Mouse (Mus musculus) hindbrain, embryonic 15.5 days (tissue): Measurements from ENCODE around the gene Scamp2. TPM values are rescaled to one million over a fixed set of nuclear protein-coding genes. Genes with fewer than 3 reads are reported as not detected.
A peak's percentile ranks its signal among the peaks of the same experiment; 100 is the strongest.

Source experiments
- ATAC-seq: fragments of 200-750 bp; cut with Nextera tagmentation; 2 replicates; pipeline ENCODE4 v1.8.0; 2017; ENCODE audit warnings: low read depth, moderate number of reproducible peaks, moderate TSS enrichment; ENCODE audit not compliant: low FRiP score
- H3K27ac ChIP-seq: fragments of 300-500 bp; sonication (generic); replicated peaks from 2 replicates; pipeline ENCODE4 v1.5.1; 2015; ENCODE audit warnings: mild to moderate bottlenecking, inconsistent platforms
- H3K27me3 ChIP-seq: fragments of 300-500 bp; sonication (generic); 2 replicates; pipeline ENCODE4 v1.6.1; 2015; ENCODE audit warnings: control low read depth, inconsistent platforms
- H3K36me3 ChIP-seq: fragments of 300-500 bp; sonication (generic); 2 replicates; pipeline ENCODE4 v1.6.1; 2015; ENCODE audit warnings: control low read depth, inconsistent platforms
- H3K4me1 ChIP-seq: fragments of 300-500 bp; sonication (generic); replicated peaks from 2 replicates; pipeline ENCODE4 v1.6.1; 2015; ENCODE audit warnings: control low read depth, inconsistent platforms
- H3K4me2 ChIP-seq: fragments of 300-500 bp; sonication (generic); 2 replicates; pipeline ENCODE4 v1.6.1; 2015; ENCODE audit warnings: moderate library complexity, mild to moderate bottlenecking, inconsistent platforms
- H3K4me3 ChIP-seq: fragments of 300-500 bp; sonication (generic); 2 replicates; pipeline ENCODE4 v1.5.1; 2015; ENCODE audit warnings: mild to moderate bottlenecking, inconsistent platforms
- H3K9ac ChIP-seq: fragments of 300-500 bp; sonication (generic); 2 replicates; pipeline ENCODE4 v1.6.1; 2015; ENCODE audit warnings: inconsistent platforms
- H3K9me3 ChIP-seq: fragments of 300-500 bp; sonication (generic); 2 replicates; pipeline ENCODE4 v1.6.1; 2016; ENCODE audit warnings: control low read depth, inconsistent platforms
- WGBS: fragments of 180-500 bp; shearing (Covaris S2); methylation state at CpG from one replicate; pipeline ENCODE4 v1.1.7; 2015; 5-methylcytosine and 5-hydroxymethylcytosine counted together
- polyA plus RNA-seq: library from polyadenylated mRNA; unstranded; fragments of >200 nt; fragmentation: Nextera tagmentation; extraction: Ambion mirVana; gene quantifications from 2 replicates; pipeline ENCODE4 v1.2.1, GENCODE M21; 2015

Scamp2 gene
- 48.6 and 48.9 TPM in 2 replicates for polyA plus RNA-seq

DNA sequence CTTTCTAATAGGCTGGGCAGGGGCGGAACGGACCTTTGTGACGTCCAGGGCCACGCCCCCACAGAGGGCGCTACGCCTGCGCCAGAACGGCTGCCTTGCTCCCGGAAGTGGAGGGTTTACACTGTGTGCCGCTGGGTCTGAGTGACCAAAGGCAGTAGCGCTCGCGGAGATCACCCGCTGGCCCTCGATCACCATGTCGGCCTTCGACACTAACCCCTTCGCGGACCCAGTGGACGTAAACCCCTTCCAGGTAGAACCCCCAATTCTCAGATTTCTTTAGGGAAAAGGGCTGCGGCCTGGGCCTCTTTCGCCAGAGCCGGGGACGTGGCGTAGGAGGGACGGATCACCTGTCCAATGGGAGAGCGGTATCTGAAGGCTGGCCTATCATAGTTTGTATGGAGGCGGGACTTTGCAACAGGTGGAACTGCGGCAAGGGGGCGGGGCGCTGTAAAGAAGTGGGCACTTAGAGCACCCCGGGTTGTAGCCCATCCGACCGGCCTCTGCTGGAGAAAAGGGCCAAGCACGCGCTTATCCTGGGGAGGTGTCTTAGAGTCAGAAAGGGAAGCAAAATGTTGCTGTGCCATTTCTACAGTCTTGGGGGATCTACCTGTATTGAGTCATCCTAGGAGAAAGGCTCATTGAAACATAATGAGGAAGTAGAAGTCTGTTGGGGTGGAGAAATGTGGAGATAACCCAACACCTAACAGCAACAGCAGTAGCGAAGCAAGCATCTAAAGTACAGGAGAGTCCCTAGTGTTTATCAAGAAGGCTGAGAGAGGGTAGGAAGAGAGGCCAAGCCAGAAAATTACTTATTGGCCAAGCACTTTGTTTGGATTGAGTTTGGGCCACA is at the start of gene Scamp2:
Scamp2 (plus strand) TSS at position 83 of the 850 bp plus-strand sequence.
- H3K4me2 ChIP-seq: peak within 1 kb of the TSS; percentile 84
- no peaks in the 10 kb centered on the region for H3K36me3 ChIP-seq
- peak; percentile 100 for ATAC-seq
- peaks cover 39% of the 10 kb centered on the region for H3K4me1 ChIP-seq
- H3K9me3 ChIP-seq: no peaks in the 10 kb centered on the region
- H3K27me3 ChIP-seq: no peaks in the 10 kb centered on the region
- H3K27ac ChIP-seq: peak within 1 kb of the TSS; percentile 88
- WGBS: 1% methylated on average over 37 of the region's 37 CpGs
- H3K4me3 ChIP-seq: peak within 1 kb of the TSS; percentile 75
- peak within 1 kb of the TSS; percentile 64 for H3K9ac ChIP-seq

- no peak for ATAC-seq
- Histone ChIP-seq H3K36me3 (no peaks in the 10 kb centered on the region), H3K9me3 (no peaks in the 10 kb centered on the region), H3K4me3 (no peak overlapping the region), H3K4me1 (peaks cover 7% of the 10 kb centered on the region), H3K27ac (peak overlapping the region; percentile 40), H3K9ac (no peak overlapping the region), H3K4me2 (no peak overlapping the region), H3K27me3 (no peaks in the 10 kb centered on the region)
- WGBS: 7% methylated on average over 3 of the region's 3 CpGs
Measured at GRCm38 (mm10) chr9:57517113-57517512, 43.6 kb upstream of the Scamp2 start.

- peaks cover 40% of the 10 kb centered on the region for H3K4me1 ChIP-seq
- peak; percentile 67 for ATAC-seq
- H3K27me3 ChIP-seq: no peaks in the 10 kb centered on the region
- H3K9me3 ChIP-seq: no peaks in the 10 kb centered on the region
- no peaks in the 10 kb centered on the region for H3K36me3 ChIP-seq
- peak overlapping the region; percentile 92 for H3K27ac ChIP-seq
- H3K9ac ChIP-seq: peak overlapping the region; percentile 92
- peak overlapping the region; percentile 77 for H3K4me3 ChIP-seq
- WGBS: 23% methylated on average over 16 of the region's 16 CpGs
- H3K4me2 ChIP-seq: peak overlapping the region; percentile 65
Measured at GRCm38 (mm10) chr9:57520375-57521055, 40.2 kb upstream of the Scamp2 start.

GRCm38 (mm10) chr9:57521056-57521911 is 39.5 kb upstream of the Scamp2 start, which contains the start of gene Cox5a:
TSS of gene Cox5a (plus strand) at chr9:57521274.
- Histone ChIP-seq H3K9ac (peak within 1 kb of the TSS; percentile 92), H3K4me2 (peak within 1 kb of the TSS; percentile 65), H3K27ac (peak within 1 kb of the TSS; percentile 92), H3K4me1 (peaks cover 42% of the 10 kb centered on the region), H3K27me3 (no peaks in the 10 kb centered on the region), H3K4me3 (peak within 1 kb of the TSS; percentile 77), H3K9me3 (no peaks in the 10 kb centered on the region), H3K36me3 (no peaks in the 10 kb centered on the region)
- WGBS: under 1% methylated on average over 95 of the region's 95 CpGs
- ATAC-seq: peak; percentile 96

DNA sequence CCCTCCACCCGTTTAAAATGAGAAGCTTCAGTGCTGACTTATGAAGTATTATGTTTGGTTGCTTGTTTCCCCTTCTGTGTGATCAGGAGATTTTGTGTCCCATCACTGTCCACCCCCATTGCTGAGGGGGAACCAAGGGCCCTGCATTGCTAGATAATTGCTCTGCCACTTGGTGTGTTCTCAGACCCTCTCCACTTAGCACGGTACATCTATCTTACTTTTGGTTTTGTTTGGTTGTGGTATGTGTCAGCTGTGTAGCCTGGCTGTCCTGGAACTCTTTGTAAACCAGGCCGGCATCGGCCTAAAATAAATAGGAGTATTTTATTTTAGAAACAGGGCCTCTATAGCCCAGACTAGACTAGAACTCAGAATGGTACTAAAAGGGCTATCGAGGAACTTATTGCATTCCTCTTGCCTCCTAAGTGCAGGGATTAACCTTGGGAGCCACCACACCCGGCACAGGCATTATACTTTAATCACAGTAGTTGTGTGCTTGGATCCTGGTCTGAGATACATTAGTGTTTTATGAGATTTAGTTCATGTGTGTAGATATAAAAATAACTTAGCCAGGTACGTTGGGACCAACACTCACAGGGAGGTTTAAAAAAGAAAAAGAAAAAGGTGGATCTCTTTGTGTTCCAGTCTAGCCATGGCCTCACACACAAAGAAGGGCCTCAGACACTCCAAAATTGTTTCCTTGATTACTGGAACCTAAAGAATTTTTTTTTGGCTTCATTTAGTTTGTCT is 38.5 kb upstream of the Scamp2 start:
- H3K36me3 ChIP-seq: no peaks in the 10 kb centered on the region
- WGBS: 37% methylated on average over 7 of the region's 7 CpGs
- H3K27ac ChIP-seq: peak overlapping the region; percentile 92; the same call in 1 of the 2 replicates

DNA sequence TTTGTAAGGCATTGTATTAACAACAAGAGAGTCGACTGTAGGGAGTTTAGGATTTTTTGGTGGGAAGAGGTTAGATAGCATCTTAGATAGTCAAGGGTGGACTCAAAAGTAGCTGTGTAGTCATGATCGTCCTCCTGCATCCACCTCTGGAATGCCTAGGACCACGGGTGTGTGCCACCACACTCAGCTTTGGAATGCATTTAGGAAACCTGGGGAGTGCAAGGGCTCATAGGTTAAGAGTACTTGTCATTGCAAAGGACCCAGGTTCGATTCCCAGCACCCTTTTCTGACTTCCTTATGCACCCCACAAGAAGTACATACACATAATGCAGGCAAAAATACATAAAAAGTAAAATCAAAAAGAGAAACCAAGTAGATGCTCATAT is 37.9 kb upstream of the Scamp2 start:
- 83% methylated on average over 4 of the region's 4 CpGs for WGBS
- Histone ChIP-seq H3K4me1 (peaks cover 38% of the 10 kb centered on the region), H3K9me3 (no peaks in the 10 kb centered on the region), H3K27me3 (no peaks in the 10 kb centered on the region), H3K27ac (no peak overlapping the region), H3K36me3 (no peaks in the 10 kb centered on the region), H3K9ac (peak overlapping the region; percentile 92; the same call in 1 of the 2 replicates), H3K4me3 (peak overlapping the region; percentile 77), H3K4me2 (peak overlapping the region; percentile 65)
- no peak for ATAC-seq

More for the DNA sequence above, 38.5 kb upstream of the Scamp2 start:
- ATAC-seq: no peak
- H3K9ac ChIP-seq: peak overlapping the region; percentile 92
- peak overlapping the region; percentile 65 for H3K4me2 ChIP-seq
- H3K9me3 ChIP-seq: no peaks in the 10 kb centered on the region
- no peaks in the 10 kb centered on the region for H3K27me3 ChIP-seq
- peaks cover 38% of the 10 kb centered on the region for H3K4me1 ChIP-seq
- peak overlapping the region; percentile 77 for H3K4me3 ChIP-seq

DNA sequence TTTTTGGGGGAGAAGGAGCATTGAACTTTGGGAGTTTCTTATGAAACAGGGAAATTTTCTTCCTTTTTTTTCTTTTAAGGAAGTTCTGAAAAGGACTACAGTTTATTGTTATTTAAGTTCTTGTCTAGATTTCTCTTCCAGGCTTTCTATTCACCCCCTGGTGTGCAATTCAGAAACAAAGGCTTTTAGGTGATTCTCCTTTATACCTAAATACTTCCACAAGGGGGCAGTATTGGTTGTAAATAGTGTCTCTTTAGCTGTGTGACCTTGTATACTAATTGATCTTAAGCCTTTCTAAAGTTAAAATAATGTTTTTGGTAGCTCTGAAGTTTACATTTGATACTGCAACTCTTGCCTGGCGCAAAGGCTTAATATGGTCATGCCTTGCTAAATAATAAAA is 37.0 kb upstream of the Scamp2 start:
- H3K9ac ChIP-seq: no peak overlapping the region
- peaks cover 38% of the 10 kb centered on the region for H3K4me1 ChIP-seq
- WGBS: 89% methylated on average over 1 of the region's 1 CpGs
- peak overlapping the region; percentile 7; the same call in 1 of the 2 replicates for H3K4me2 ChIP-seq
- no peaks in the 10 kb centered on the region for H3K9me3 ChIP-seq
- no peaks in the 10 kb centered on the region for H3K27me3 ChIP-seq
- H3K27ac ChIP-seq: no peak overlapping the region
- H3K36me3 ChIP-seq: no peaks in the 10 kb centered on the region
- no peak overlapping the region for H3K4me3 ChIP-seq
- no peak for ATAC-seq

DNA sequence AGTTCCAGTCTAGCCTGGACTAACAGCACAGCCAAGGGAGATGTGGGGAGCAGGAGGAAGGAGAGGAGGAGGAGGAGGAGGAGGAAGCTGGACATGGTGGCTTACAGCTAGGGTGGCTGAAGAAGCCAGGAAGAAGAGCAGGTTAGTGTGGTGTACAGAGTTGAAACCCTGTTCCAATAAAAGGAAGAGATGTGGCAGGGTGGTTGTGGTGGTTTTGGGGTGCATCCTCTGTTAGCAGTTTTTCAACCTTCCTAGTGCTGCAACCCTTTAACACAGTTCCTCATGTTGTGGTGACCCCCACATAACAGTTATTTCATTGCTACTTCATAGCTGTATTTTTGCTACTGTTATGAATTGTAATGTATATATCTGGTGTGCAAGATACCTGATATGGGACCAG is 36.3 kb upstream of the Scamp2 start:
- Histone ChIP-seq H3K9me3 (no peaks in the 10 kb centered on the region), H3K4me3 (no peak overlapping the region), H3K27me3 (no peaks in the 10 kb centered on the region), H3K9ac (no peak overlapping the region), H3K4me2 (no peak overlapping the region), H3K36me3 (0 out of 2 replicates have a peak, but pooled peaks cover 4% of the 10 kb centered on the region), H3K27ac (no peak overlapping the region), H3K4me1 (peaks cover 38% of the 10 kb centered on the region)
- ATAC-seq: no peak

GRCm38 (mm10) chr9:57525516-57525915 is 35.2 kb upstream of the Scamp2 start:
- no peak overlapping the region for H3K4me3 ChIP-seq
- H3K27ac ChIP-seq: no peak overlapping the region
- H3K4me2 ChIP-seq: no peak overlapping the region
- peaks cover 38% of the 10 kb centered on the region for H3K4me1 ChIP-seq
- ATAC-seq: no peak
- H3K9ac ChIP-seq: no peak overlapping the region
- H3K27me3 ChIP-seq: no peaks in the 10 kb centered on the region
- H3K36me3 ChIP-seq: 0 out of 2 replicates have a peak, but pooled peaks cover 4% of the 10 kb centered on the region
- 77% methylated on average over 2 of the region's 2 CpGs for WGBS
- H3K9me3 ChIP-seq: no peaks in the 10 kb centered on the region

- Histone ChIP-seq H3K27ac (no peak overlapping the region), H3K9ac (no peak overlapping the region)
Measured at GRCm38 (mm10) chr9:57526435-57526834, 34.3 kb upstream of the Scamp2 start.

GRCm38 (mm10) chr9:57531946-57532345 is 28.8 kb upstream of the Scamp2 start:
- no peak for ATAC-seq
- Histone ChIP-seq H3K27me3 (no peaks in the 10 kb centered on the region), H3K36me3 (peaks cover 48% of the 10 kb centered on the region), H3K4me2 (no peak overlapping the region), H3K4me1 (peaks cover 7% of the 10 kb centered on the region), H3K9me3 (no peaks in the 10 kb centered on the region), H3K9ac (no peak overlapping the region), H3K4me3 (no peak overlapping the region), H3K27ac (no peak overlapping the region)
- WGBS: 86% methylated on average over 1 of the region's 1 CpGs

More at GRCm38 (mm10) chr9:57526435-57526834, 34.3 kb upstream of the Scamp2 start:
- ATAC-seq: no peak
- Histone ChIP-seq H3K27me3 (no peaks in the 10 kb centered on the region), H3K4me2 (no peak overlapping the region), H3K36me3 (peaks cover 12% of the 10 kb centered on the region), H3K4me1 (peaks cover 38% of the 10 kb centered on the region), H3K4me3 (no peak overlapping the region), H3K9me3 (no peaks in the 10 kb centered on the region)
